Mouse (Mus musculus): Measurements from ENCODE around the gene Cpt1c. TPM values are rescaled to one million over a fixed set of nuclear protein-coding genes. Genes with fewer than 3 reads are reported as not detected.

The Cpt1c gene
- polyA plus RNA-seq, 1 experiment from 2014 or later, result 25.2 TPM

GRCm38 (mm10) chr7:44953561-44953960, 21.1 kb downstream of the Cpt1c start:
- H3K9ac ChIP-seq (ENCODE audit: low read length), result no peak overlapping the region

GRCm38 (mm10) chr7:44952611-44953306, 21.9 kb downstream of the Cpt1c start:
- Histone ChIP-seq H3K27me3 (ENCODE audit: control insufficient read depth, insufficient read depth, low read length) (peaks cover 15% of the 10 kb centered on the region), H3K9ac (ENCODE audit: low read length) (peak overlapping the region; percentile 66), H3K4me2 (ENCODE audit: low read depth) (peak overlapping the region; percentile 81), H3K27ac (ENCODE audit: low read depth, low read length) (no peak overlapping the region), H3K4me1 (ENCODE audit: control insufficient read depth, insufficient read depth, low read length) (no peaks in the 10 kb centered on the region), H3K36me3 (ENCODE audit: control insufficient read depth, insufficient read depth, low read length) (no peaks in the 10 kb centered on the region), H3K9me3 (ENCODE audit: control insufficient read depth, low read length) (no peaks in the 10 kb centered on the region), H3K4me3 (ENCODE audit: low read depth, low read length) (peak overlapping the region; percentile 38)
- WGBS, result 6% methylated on average over 24 of the region's 24 CpGs
- DNase-seq (ENCODE audit: low spot score), result peak; percentile 91
- ATAC-seq (ENCODE audit: insufficient read depth, low FRiP score, low TSS enrichment), result peak; percentile 84

More at GRCm38 (mm10) chr7:44953561-44953960, 21.1 kb downstream of the Cpt1c start:
- Histone ChIP-seq H3K27me3 (ENCODE audit: control insufficient read depth, insufficient read depth, low read length) (peaks cover 15% of the 10 kb centered on the region), H3K27ac (ENCODE audit: low read depth, low read length) (no peak overlapping the region), H3K4me3 (ENCODE audit: low read depth, low read length) (no peak overlapping the region), H3K36me3 (ENCODE audit: control insufficient read depth, insufficient read depth, low read length) (no peaks in the 10 kb centered on the region), H3K9me3 (ENCODE audit: control insufficient read depth, low read length) (no peaks in the 10 kb centered on the region), H3K4me1 (ENCODE audit: control insufficient read depth, insufficient read depth, low read length) (no peaks in the 10 kb centered on the region), H3K4me2 (ENCODE audit: low read depth) (no peak overlapping the region)
- DNase-seq (ENCODE audit: low spot score) (no peak), ATAC-seq (ENCODE audit: insufficient read depth, low FRiP score, low TSS enrichment) (no peak)
- WGBS, result 54% methylated on average over 14 of the region's 14 CpGs

GRCm38 (mm10) chr7:44951960-44952359, 22.7 kb downstream of the Cpt1c start:
- ATAC-seq (ENCODE audit: insufficient read depth, low FRiP score, low TSS enrichment), result no peak
- H3K27me3 ChIP-seq (ENCODE audit: control insufficient read depth, insufficient read depth, low read length), result peaks cover 15% of the 10 kb centered on the region
- under 1% methylated on average over 10 of the region's 10 CpGs for WGBS
- peak overlapping the region; percentile 38 for H3K4me3 ChIP-seq (ENCODE audit: low read depth, low read length)
- H3K9ac ChIP-seq (ENCODE audit: low read length), result no peak overlapping the region
- H3K27ac ChIP-seq (ENCODE audit: low read depth, low read length), result no peak overlapping the region
- no peaks in the 10 kb centered on the region for H3K36me3 ChIP-seq (ENCODE audit: control insufficient read depth, insufficient read depth, low read length)
- H3K4me1 ChIP-seq (ENCODE audit: control insufficient read depth, insufficient read depth, low read length), result no peaks in the 10 kb centered on the region
- peak; percentile 47 for DNase-seq (ENCODE audit: low spot score)
- peak overlapping the region; percentile 81 for H3K4me2 ChIP-seq (ENCODE audit: low read depth)
- no peaks in the 10 kb centered on the region for H3K9me3 ChIP-seq (ENCODE audit: control insufficient read depth, low read length)

- Histone ChIP-seq H3K4me2 (ENCODE audit: low read depth) (no peak overlapping the region), H3K9ac (ENCODE audit: low read length) (no peak overlapping the region), H3K27ac (ENCODE audit: low read depth, low read length) (no peak overlapping the region), H3K36me3 (ENCODE audit: control insufficient read depth, insufficient read depth, low read length) (no peaks in the 10 kb centered on the region), H3K27me3 (ENCODE audit: control insufficient read depth, insufficient read depth, low read length) (peaks cover 15% of the 10 kb centered on the region), H3K4me3 (ENCODE audit: low read depth, low read length) (no peak overlapping the region), H3K9me3 (ENCODE audit: control insufficient read depth, low read length) (no peaks in the 10 kb centered on the region), H3K4me1 (ENCODE audit: control insufficient read depth, insufficient read depth, low read length) (no peaks in the 10 kb centered on the region)
- ATAC-seq (ENCODE audit: insufficient read depth, low FRiP score, low TSS enrichment) (no peak), DNase-seq (ENCODE audit: low spot score) (no peak)
- 80% methylated on average over 6 of the region's 6 CpGs for WGBS
Observed at GRCm38 (mm10) chr7:44949922-44950321, 24.7 kb downstream of the Cpt1c start.

- Histone ChIP-seq H3K4me3 (ENCODE audit: low read depth, low read length) (no peak within 1 kb of the TSS), H3K4me1 (ENCODE audit: control insufficient read depth, insufficient read depth, low read length) (no peaks in the 10 kb centered on the region), H3K4me2 (ENCODE audit: low read depth) (no peak within 1 kb of the TSS), H3K9me3 (ENCODE audit: control insufficient read depth, low read length) (no peaks in the 10 kb centered on the region), H3K27me3 (ENCODE audit: control insufficient read depth, insufficient read depth, low read length) (no peaks in the 10 kb centered on the region), H3K36me3 (ENCODE audit: control insufficient read depth, insufficient read depth, low read length) (no peaks in the 10 kb centered on the region), H3K9ac (ENCODE audit: low read length) (no peak within 1 kb of the TSS), H3K27ac (ENCODE audit: low read depth, low read length) (no peak within 1 kb of the TSS)
- ATAC-seq (ENCODE audit: insufficient read depth, low FRiP score, low TSS enrichment), result no peak
- 81% methylated on average over 7 of the region's 7 CpGs for WGBS
- no peak for DNase-seq (ENCODE audit: low spot score)
Observed at GRCm38 (mm10) chr7:44942904-44943303, 31.7 kb downstream of the Cpt1c start, which contains the start of gene Tsks. Gene Tsks (plus strand): TSS chr7:44943204.

- DNase-seq (ENCODE audit: low spot score) (no peak), ATAC-seq (ENCODE audit: insufficient read depth, low FRiP score, low TSS enrichment) (no peak)
- no peak overlapping the region for H3K4me3 ChIP-seq (ENCODE audit: low read depth, low read length)
- no peak overlapping the region for H3K4me2 ChIP-seq (ENCODE audit: low read depth)
- 90% methylated on average over 4 of the region's 4 CpGs for WGBS
- H3K27me3 ChIP-seq (ENCODE audit: control insufficient read depth, insufficient read depth, low read length), result no peaks in the 10 kb centered on the region
- no peak overlapping the region for H3K9ac ChIP-seq (ENCODE audit: low read length)
- H3K4me1 ChIP-seq (ENCODE audit: control insufficient read depth, insufficient read depth, low read length), result no peaks in the 10 kb centered on the region
- no peaks in the 10 kb centered on the region for H3K9me3 ChIP-seq (ENCODE audit: control insufficient read depth, low read length)
- H3K27ac ChIP-seq (ENCODE audit: low read depth, low read length), result no peak overlapping the region
- no peaks in the 10 kb centered on the region for H3K36me3 ChIP-seq (ENCODE audit: control insufficient read depth, insufficient read depth, low read length)
Observed at GRCm38 (mm10) chr7:44938680-44939079, 36.0 kb downstream of the Cpt1c start.

- Histone ChIP-seq H3K27me3 (ENCODE audit: control insufficient read depth, insufficient read depth, low read length) (no peaks in the 10 kb centered on the region), H3K4me2 (ENCODE audit: low read depth) (peak within 1 kb of the TSS; percentile 70), H3K4me1 (ENCODE audit: control insufficient read depth, insufficient read depth, low read length) (peaks cover 9% of the 10 kb centered on the region), H3K4me3 (ENCODE audit: low read depth, low read length) (peak within 1 kb of the TSS; percentile 98), H3K27ac (ENCODE audit: low read depth, low read length) (peak within 1 kb of the TSS; percentile 75), H3K9me3 (ENCODE audit: control insufficient read depth, low read length) (no peaks in the 10 kb centered on the region), H3K36me3 (ENCODE audit: control insufficient read depth, insufficient read depth, low read length) (peaks cover 3% of the 10 kb centered on the region), H3K9ac (ENCODE audit: low read length) (peak within 1 kb of the TSS; percentile 89)
- ATAC-seq (ENCODE audit: insufficient read depth, low FRiP score, low TSS enrichment) (peak; percentile 100), DNase-seq (ENCODE audit: low spot score) (peak; percentile 100)
- WGBS, result under 1% methylated on average over 83 of the region's 84 CpGs
Observed at GRCm38 (mm10) chr7:44929204-44930151, 45.2 kb downstream of the Cpt1c start, which contains the start of gene Ap2a1. Gene Ap2a1 (minus strand): TSS chr7:44929496.

- ATAC-seq (ENCODE audit: insufficient read depth, low FRiP score, low TSS enrichment) (no peak), DNase-seq (ENCODE audit: low spot score) (no peak)
- WGBS, result 0% methylated on average over 1 of the region's 1 CpGs
- no peaks in the 10 kb centered on the region for H3K27me3 ChIP-seq (ENCODE audit: control insufficient read depth, insufficient read depth, low read length)
- H3K9me3 ChIP-seq (ENCODE audit: control insufficient read depth, low read length), result no peaks in the 10 kb centered on the region
- H3K36me3 ChIP-seq (ENCODE audit: control insufficient read depth, insufficient read depth, low read length), result peaks cover 3% of the 10 kb centered on the region
- H3K9ac ChIP-seq (ENCODE audit: low read length), result peak overlapping the region; percentile 89
- peak overlapping the region; percentile 98 for H3K4me3 ChIP-seq (ENCODE audit: low read depth, low read length)
- peak overlapping the region; percentile 68 for H3K4me2 ChIP-seq (ENCODE audit: low read depth)
- peaks cover 9% of the 10 kb centered on the region for H3K4me1 ChIP-seq (ENCODE audit: control insufficient read depth, insufficient read depth, low read length)
- no peak overlapping the region for H3K27ac ChIP-seq (ENCODE audit: low read depth, low read length)
Observed at GRCm38 (mm10) chr7:44928570-44928969, 46.1 kb downstream of the Cpt1c start.
